Mouse (Mus musculus) neural tube, embryonic 14.5 days (tissue): ENCODE results near the gene Armcx2. TPM values are rescaled to one million over a fixed set of nuclear protein-coding genes. Genes with fewer than 3 reads are reported as not detected.
"Not testable (repeated sequence)": the region's sequence is repeated elsewhere in the genome, so short reads cannot be mapped to it uniquely, and the experiment has no call there.

Source experiments
- ATAC-seq: fragments of 200-750 bp; cut with Nextera tagmentation; 2 replicates; pipeline ENCODE4 v1.8.0; 2017; ENCODE audit warnings: low read depth, mild to moderate bottlenecking, moderate TSS enrichment, moderate library complexity
- H3K27ac ChIP-seq: fragments of 300-500 bp; sonication (generic); 2 replicates; pipeline ENCODE4 v1.5.1; 2014; ENCODE audit warnings: low read depth, mild to moderate bottlenecking, control low read depth, low read length, moderate library complexity, mixed read lengths
- H3K27me3 ChIP-seq: fragments of 300-500 bp; sonication (generic); 2 replicates; pipeline ENCODE4 v1.6.1; 2014; ENCODE audit warnings: low read length; ENCODE audit not compliant: control insufficient read depth, insufficient read depth
- H3K36me3 ChIP-seq: fragments of 300-500 bp; sonication (generic); 2 replicates; pipeline ENCODE4 v1.6.1; 2014; ENCODE audit warnings: low read length, mixed read lengths; ENCODE audit not compliant: control insufficient read depth, insufficient read depth
- H3K4me1 ChIP-seq: fragments of 300-500 bp; sonication (generic); 2 replicates; pipeline ENCODE4 v1.6.1; 2014; ENCODE audit warnings: low read length; ENCODE audit not compliant: control insufficient read depth, insufficient read depth
- H3K4me2 ChIP-seq: fragments of 300-500 bp; sonication (generic); 2 replicates; pipeline ENCODE4 v1.6.1; 2014; ENCODE audit warnings: mild to moderate bottlenecking, low read depth, low read length, control low read depth
- H3K4me3 ChIP-seq: fragments of 300-500 bp; sonication (generic); 2 replicates; pipeline ENCODE4 v1.5.1; 2014; ENCODE audit warnings: low read depth, low read length, control low read depth, mixed read lengths
- H3K9ac ChIP-seq: fragments of 300-500 bp; sonication (generic); replicated peaks from 2 replicates; pipeline ENCODE4 v1.6.1; 2014; ENCODE audit warnings: low read depth, mild to moderate bottlenecking, control low read depth, low read length, mixed read lengths
- H3K9me3 ChIP-seq: fragments of 300-500 bp; sonication (generic); 2 replicates; pipeline ENCODE4 v1.6.1; 2016; ENCODE audit warnings: low read length; ENCODE audit not compliant: control insufficient read depth
- WGBS: fragments of 180-500 bp; shearing (Covaris S2); extraction: QIAGEN DNeasy Blood & Tissue Kit; methylation state at CpG from one replicate; pipeline ENCODE4 v1.1.7; 2014; 5-methylcytosine and 5-hydroxymethylcytosine counted together
- polyA plus RNA-seq: library from polyadenylated mRNA; unstranded; fragments of >200 nt; fragmentation: Nextera tagmentation; extraction: Ambion mirVana; gene quantifications from 2 replicates; pipeline ENCODE4 v1.2.1, GENCODE M21; 2014

Gene Armcx2
- polyA plus RNA-seq: 75.4 and 84.4 TPM in 2 replicates

DNA sequence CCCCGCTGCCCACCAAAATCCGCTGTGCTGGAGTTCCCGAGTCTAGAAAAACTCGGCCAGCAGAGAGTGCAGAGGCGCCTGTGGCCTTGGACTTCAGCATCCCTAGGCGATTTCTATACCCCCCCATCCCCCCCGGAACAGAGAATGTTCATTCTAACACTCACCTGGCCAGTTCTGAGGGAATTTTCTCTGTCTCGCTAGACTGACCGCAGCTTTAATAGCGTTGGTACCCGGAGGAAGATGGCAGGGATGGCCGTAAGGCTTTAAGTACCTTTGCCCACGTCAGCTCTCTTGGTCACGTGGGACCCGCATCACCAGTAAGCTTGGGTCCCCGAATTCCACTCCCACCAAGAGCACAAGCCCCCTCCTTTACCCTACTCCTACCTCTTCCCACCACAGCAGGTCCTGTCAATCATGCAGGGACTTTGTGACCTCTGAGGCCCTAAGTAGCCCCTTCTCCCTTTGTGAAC lies at the start of gene Armcx2:
Gene Armcx2, minus strand, starts transcription at position 467 of the 470 bp plus-strand sequence.
- 14% methylated on average over 13 of the region's 16 CpGs for WGBS
- peak within 1 kb of the TSS; percentile 70 for H3K9ac ChIP-seq
- peak; percentile 92 for ATAC-seq

DNA sequence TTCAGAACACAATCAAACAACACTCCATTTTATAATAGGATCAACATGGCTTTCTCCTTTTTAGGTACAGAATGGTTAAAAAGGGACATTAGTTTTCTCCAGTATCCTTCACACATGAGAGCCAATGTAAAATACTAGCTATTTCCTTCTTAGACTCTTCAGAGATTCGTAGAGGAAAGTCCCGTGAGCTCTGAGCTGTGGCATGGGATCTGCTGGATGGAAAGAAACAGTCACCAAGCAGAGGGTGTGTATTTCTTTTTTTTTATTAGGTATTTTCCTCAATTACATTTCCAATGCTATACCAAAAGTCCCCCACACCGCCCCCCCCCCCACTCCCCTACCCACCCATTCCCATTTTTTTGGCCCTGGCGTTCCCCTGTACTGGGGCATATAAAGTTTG lies 40.6 kb upstream of the Armcx2 start:
- no peaks in the 10 kb centered on the region for H3K36me3 ChIP-seq
- no peak overlapping the region for H3K4me3 ChIP-seq
- H3K9ac ChIP-seq: no peak overlapping the region
- no peaks in the 10 kb centered on the region for H3K4me1 ChIP-seq
- H3K9me3 ChIP-seq: no peaks in the 10 kb centered on the region
- H3K27me3 ChIP-seq: no peaks in the 10 kb centered on the region
- WGBS: 72% methylated on average over 3 of the region's 4 CpGs
- H3K27ac ChIP-seq: no peak overlapping the region
- no peak overlapping the region for H3K4me2 ChIP-seq
- no peak for ATAC-seq

More for the DNA sequence above, at the start of gene Armcx2:
- Histone ChIP-seq H3K27me3 (no peaks in the 10 kb centered on the region), H3K36me3 (peaks cover 5% of the 10 kb centered on the region; the same call in 1 of the 2 replicates), H3K4me3 (peak within 1 kb of the TSS; percentile 54), H3K9me3 (no peaks in the 10 kb centered on the region), H3K27ac (peak within 1 kb of the TSS; percentile 86), H3K4me2 (peak within 1 kb of the TSS; percentile 51), H3K4me1 (no peaks in the 10 kb centered on the region; the same call in 1 of the 2 replicates)

DNA sequence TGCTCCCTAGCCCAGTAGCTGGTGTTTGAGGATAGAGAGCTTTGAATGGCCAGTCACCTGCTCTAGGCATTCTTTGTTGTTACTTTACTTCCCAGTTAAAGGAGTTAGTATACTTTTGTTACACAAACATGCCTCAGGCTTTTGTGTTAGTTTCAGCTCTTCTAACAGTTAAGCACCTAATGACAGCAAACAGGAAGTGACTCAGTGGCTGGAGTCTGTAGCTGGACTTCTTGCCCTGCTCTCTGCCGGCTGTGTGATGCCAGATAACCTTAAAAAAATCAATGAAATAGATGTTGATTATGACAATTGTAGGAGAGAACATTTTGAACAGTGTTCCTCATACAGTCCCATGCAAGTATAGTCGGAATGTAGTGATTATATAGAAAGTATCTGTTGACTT lies 35.4 kb upstream of the Armcx2 start:
- H3K4me1 ChIP-seq: no peaks in the 10 kb centered on the region
- no peak overlapping the region for H3K4me2 ChIP-seq
- H3K4me3 ChIP-seq: no peak overlapping the region
- no peaks in the 10 kb centered on the region for H3K27me3 ChIP-seq
- no peak for ATAC-seq
- no peaks in the 10 kb centered on the region for H3K36me3 ChIP-seq
- H3K9ac ChIP-seq: no peak overlapping the region
- no peak overlapping the region for H3K27ac ChIP-seq
- WGBS: 78% methylated on average over 2 of the region's 2 CpGs
- no peaks in the 10 kb centered on the region for H3K9me3 ChIP-seq

DNA sequence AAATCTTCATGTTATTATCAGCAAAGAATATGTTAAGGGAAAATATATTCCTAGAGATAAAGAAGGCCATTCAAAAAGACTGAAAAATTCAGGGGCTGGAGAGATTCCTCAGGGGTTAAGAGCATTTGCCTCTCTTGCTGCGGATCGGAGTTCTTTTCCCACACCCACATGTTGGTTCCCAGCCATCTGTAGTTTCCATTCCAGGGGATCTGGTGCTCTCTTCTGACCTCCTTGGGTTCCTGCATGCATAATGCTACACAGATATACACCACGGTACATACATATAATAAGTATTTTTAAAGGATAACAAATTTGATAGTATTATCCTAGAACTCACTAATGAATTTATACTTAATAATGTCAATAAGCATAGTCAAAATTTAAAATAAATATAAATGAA lies 21.5 kb upstream of the Armcx2 start:
- H3K9ac ChIP-seq: no peak overlapping the region
- no peak overlapping the region for H3K4me2 ChIP-seq
- H3K36me3 ChIP-seq: no peaks in the 10 kb centered on the region
- no peaks in the 10 kb centered on the region for H3K27me3 ChIP-seq
- WGBS: 54% methylated on average over 3 of the region's 3 CpGs
- H3K4me3 ChIP-seq: no peak overlapping the region
- ATAC-seq: no peak
- H3K9me3 ChIP-seq: no peaks in the 10 kb centered on the region
- H3K4me1 ChIP-seq: no peaks in the 10 kb centered on the region
- no peak overlapping the region for H3K27ac ChIP-seq

DNA sequence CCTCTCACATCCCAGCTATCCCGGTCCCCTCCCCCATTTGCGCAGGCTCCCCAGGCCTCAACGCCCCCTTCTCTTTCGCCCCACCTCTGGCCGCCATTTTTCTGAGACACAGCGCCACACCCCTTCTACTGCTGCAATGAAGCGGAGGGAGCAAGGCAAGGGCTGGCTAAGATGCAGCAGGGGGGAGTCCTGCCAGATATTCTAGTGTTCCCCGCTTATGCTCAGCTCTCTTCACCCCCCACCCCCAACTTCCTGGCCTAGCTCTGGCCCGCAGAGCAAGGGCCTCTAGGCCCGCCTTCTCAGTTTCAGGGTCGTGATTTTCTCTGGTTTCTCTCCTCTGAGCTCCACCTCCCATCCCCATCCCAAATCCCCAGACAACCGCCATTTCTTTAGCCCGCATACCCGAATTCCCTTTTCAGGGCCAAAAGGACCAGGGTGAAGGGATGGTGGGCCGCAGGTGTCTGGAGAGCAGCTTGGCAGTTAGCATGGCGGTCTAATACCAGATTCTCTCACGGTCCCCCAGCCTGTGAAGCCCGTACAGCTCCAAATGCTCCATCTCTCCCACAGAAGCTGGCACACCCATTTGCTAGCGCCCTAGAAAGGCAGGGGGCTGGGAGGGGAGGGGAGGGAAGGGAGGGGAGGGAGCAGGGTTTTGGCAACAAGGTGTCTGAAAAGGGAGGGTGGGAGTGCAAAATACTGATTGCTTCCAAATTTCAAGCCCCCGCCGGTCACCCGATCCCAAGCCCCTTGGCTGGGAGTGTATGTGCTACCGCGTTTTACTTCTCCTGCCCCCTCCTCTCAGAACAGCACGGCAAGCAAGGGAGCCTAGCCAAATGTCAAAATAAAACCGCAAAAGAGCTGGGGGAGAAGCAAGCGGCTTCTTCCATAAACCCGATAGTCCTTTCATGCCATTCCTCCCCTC lies 927 bp downstream of the Armcx2 start:
- peak; percentile 82 for ATAC-seq
- H3K4me2 ChIP-seq: peak overlapping the region; percentile 51

DNA sequence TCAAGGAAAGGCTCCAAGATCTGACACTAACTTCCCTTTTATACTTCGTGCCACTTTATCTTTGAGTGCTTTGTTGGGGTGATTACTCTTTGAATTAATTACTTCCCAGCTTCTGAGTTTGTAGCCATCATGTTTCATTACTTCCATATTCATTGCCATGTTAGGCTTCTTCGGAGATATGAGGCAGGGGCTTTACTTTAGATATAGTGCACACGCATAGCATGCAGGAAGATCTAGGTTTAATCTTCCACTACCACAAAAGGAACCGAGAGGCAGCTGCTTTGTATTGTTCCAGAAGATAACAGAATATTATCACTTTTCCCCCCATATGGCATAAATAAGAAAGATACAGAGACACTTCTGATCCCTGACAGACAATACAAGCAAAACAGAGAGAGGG lies 21.3 kb downstream of the Armcx2 start:
- no peak for ATAC-seq
- H3K4me1 ChIP-seq: no peaks in the 10 kb centered on the region
- WGBS: 75% methylated on average over 4 of the region's 4 CpGs
- H3K4me2 ChIP-seq: no peak overlapping the region
- H3K27ac ChIP-seq: no peak overlapping the region
- no peaks in the 10 kb centered on the region for H3K27me3 ChIP-seq
- no peaks in the 10 kb centered on the region for H3K36me3 ChIP-seq
- H3K9ac ChIP-seq: no peak overlapping the region
- no peaks in the 10 kb centered on the region for H3K9me3 ChIP-seq
- H3K4me3 ChIP-seq: no peak overlapping the region

More for the DNA sequence above, 927 bp downstream of the Armcx2 start:
- Histone ChIP-seq H3K4me1 (no peaks in the 10 kb centered on the region; the same call in 1 of the 2 replicates), H3K9ac (peak overlapping the region; percentile 70), H3K27me3 (no peaks in the 10 kb centered on the region), H3K4me3 (peak overlapping the region; percentile 54), H3K36me3 (peaks cover 5% of the 10 kb centered on the region; the same call in 1 of the 2 replicates), H3K9me3 (no peaks in the 10 kb centered on the region), H3K27ac (peak overlapping the region; percentile 86)
- 20% methylated on average over 28 of the region's 28 CpGs for WGBS

DNA sequence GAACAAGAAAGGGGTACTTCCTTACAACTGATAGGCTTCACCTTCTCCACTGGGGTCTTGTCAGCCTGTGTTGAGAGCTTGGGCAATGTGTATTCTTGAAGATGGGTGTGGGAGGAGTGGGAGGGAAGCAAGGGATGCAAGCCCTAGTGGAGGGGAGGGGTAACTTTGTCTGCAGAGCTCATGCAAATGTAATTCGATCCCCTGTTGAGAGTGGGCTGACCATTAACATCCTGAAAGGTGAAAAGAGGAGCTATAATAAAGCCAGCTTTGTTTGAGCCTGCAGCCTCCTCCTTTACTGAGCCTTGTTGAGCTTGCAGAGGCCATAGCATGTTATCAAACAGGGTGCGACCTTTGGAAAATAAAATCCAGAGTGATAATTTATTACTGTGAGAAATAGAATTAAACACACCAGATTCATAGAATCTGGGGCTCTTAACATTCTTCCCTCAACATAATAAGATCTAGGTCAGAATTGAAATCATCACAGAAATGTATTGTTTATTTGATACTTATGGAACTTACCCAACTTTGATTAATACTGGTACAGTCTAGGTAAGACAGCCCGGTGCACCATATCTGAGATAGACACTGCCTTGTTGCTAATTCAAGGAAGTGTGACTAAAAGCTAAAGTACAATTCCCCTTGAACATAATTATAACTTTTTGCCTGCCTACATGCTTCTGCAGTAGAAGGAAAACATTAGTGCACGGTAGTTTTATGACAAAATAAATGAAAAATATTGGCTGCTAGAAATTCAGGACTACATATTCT lies 45.4 kb downstream of the Armcx2 start:
- H3K27me3 ChIP-seq, ATAC-seq, H3K27ac ChIP-seq, H3K36me3 ChIP-seq, H3K4me3 ChIP-seq, H3K9me3 ChIP-seq, H3K4me2 ChIP-seq, H3K9ac ChIP-seq, H3K4me1 ChIP-seq: not testable (repeated sequence)
- WGBS: 42% methylated on average over 3 of the region's 4 CpGs

DNA sequence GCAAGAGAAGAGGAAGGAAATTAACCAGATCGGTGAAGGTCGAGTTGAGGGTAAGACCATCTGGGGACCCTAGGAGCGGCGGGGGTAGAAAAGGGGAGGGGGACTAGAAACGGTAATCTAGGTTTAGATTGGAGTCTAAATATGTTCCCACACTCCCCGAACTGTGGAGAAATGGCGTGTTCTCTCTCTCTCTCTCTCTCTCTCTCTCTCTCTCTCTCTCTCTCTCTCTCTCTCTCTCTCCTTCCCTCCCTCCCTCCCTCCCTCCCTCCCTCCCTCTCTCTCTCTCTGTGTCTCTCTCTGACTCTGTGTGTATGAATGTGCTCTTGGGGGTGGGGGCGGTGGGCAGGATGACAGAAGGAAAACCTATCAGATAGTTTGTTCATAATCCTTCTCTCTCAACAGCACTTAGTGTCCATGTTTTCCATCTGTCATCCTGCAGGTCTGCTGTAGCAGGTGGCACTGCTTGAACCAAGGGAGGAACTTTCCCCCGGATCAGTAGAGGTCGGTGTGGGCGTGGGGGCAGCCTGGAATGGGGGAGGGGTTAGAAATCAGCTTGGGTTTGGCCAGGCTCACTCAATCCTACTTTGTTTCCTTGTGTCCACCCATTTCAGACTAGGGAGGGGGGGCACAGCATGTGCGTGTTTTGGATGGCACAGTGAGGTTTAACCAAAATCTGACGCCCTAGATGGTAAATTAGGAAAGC lies 51.6 kb downstream of the Armcx2 start:
- peak; percentile 47 for ATAC-seq
- H3K9me3 ChIP-seq: no peaks in the 10 kb centered on the region

More for the DNA sequence above, 51.6 kb downstream of the Armcx2 start:
- Histone ChIP-seq H3K27ac (peak overlapping the region; percentile 66; the same call in 1 of the 2 replicates), H3K4me2 (peak overlapping the region; percentile 43), H3K4me3 (peak overlapping the region; percentile 52), H3K27me3 (no peaks in the 10 kb centered on the region), H3K9ac (peak overlapping the region; percentile 68), H3K36me3 (no peaks in the 10 kb centered on the region), H3K4me1 (no peaks in the 10 kb centered on the region)
- 28% methylated on average over 12 of the region's 13 CpGs for WGBS
